Mouse (Mus musculus) spleen, adult 2 months (tissue): Measurements from ENCODE around the gene Sec61a1. TPM values are rescaled to one million over a fixed set of nuclear protein-coding genes. Genes with fewer than 3 reads are reported as not detected.
A peak's percentile ranks its signal among the peaks of the same experiment; 100 is the strongest.

Experiments used
- DNase-seq, 2 experiments: peaks; one replicate each; pipeline versions ENCODE4 v3.0.0 to v3.0.0-alpha.2; 2012 to 2021; ENCODE audit warnings: low spot score in 2 of 2, low read depth in 1 of 2
- H3K27ac ChIP-seq: fragments of 200-500 bp; 2 replicates; pipeline ENCODE4 v1.5.1; 2012; ENCODE audit warnings: low read length, inconsistent platforms; ENCODE audit not compliant: insufficient read depth
- H3K27me3 ChIP-seq: fragments of 200-500 bp; 2 replicates; pipeline ENCODE4 v1.6.1; 2012; ENCODE audit warnings: mild to moderate bottlenecking, moderate library complexity, low read length, inconsistent platforms; ENCODE audit not compliant: control insufficient read depth, insufficient read depth
- H3K36me3 ChIP-seq: fragments of 200-500 bp; 2 replicates; pipeline ENCODE4 v1.6.1; 2012; ENCODE audit warnings: mild to moderate bottlenecking, low read length, inconsistent platforms; ENCODE audit not compliant: control insufficient read depth, insufficient read depth
- H3K4me1 ChIP-seq: fragments of 200-500 bp; 2 replicates; pipeline ENCODE4 v1.6.1; 2011; ENCODE audit warnings: inconsistent platforms; ENCODE audit not compliant: control insufficient read depth, insufficient read depth, insufficient read length
- H3K4me3 ChIP-seq: fragments of 200-500 bp; 2 replicates; pipeline ENCODE4 v1.5.1; 2011; ENCODE audit warnings: mild to moderate bottlenecking, inconsistent platforms; ENCODE audit not compliant: insufficient read depth, insufficient read length; ENCODE audit errors: extremely low read depth
- CTCF ChIP-seq: fragments of 200-500 bp; IDR thresholded peaks from 2 replicates; pipeline ENCODE4 v1.5.1; 2011; ENCODE audit warnings: mild to moderate bottlenecking, inconsistent platforms; ENCODE audit not compliant: insufficient read depth, insufficient read length, insufficient replicate concordance; ENCODE audit errors: extremely low read depth
- POLR2A ChIP-seq: fragments of 200-500 bp; IDR thresholded peaks from 2 replicates; pipeline ENCODE4 v1.6.1; 2011; ENCODE audit warnings: low read depth, low read length, inconsistent platforms
- WGBS: fragments of 180-500 bp; shearing (Covaris S2); methylation state at CpG from one replicate; pipeline ENCODE4 v1.1.7; 2018; 5-methylcytosine and 5-hydroxymethylcytosine counted together
- polyA plus RNA-seq: library from polyadenylated mRNA; depleted of rRNA; stranded (reverse); fragments of >200 nt; gene quantifications from 2 replicates; pipeline ENCODE4 v1.2.3, GENCODE M21; 2012

The Sec61a1 gene
- polyA plus RNA-seq, 1 experiment = 147 TPM

DNA sequence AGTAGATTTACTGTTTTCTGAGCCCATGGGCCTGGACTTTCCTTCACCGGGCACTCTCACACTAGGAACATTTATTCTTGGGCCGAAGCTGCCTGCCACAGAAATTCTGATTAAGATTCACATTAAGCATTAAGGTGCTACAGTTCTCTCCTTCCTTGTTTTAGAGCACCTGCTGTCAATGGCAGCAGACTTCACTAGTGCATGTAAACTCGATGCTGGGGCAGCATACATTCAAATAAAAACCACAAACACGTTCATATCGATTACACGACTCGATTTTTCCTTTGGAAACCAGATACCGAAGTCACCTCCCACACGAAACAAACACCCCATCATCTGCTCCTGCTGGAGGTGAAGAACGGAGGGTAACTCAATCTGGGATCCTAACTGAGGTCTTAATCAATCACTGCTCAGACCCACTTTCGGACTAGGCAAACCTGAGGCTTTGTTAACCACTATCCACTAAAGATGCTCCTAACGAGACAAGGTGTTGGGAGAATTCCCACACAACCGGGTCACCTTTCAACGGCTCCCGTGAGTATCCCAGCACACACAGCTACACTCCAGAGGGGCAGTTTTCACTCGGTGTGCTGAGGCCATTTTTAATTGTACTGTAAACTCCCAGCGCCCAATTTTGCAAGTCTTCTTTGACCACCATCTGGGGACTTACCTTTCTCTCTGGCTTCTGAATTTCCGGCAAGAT, 853 bp downstream of the Sec61a1 start:
- WGBS = 9% methylated on average over 18 of the region's 18 CpGs
- no peak for DNase-seq
- H3K4me3 ChIP-seq = peak overlapping the region; percentile 75
- TF ChIP-seq POLR2A (no peak), CTCF (no peak)
- peak overlapping the region; percentile 82; the same call in 1 of the 2 replicates for H3K27ac ChIP-seq
- peaks cover 13% of the 10 kb centered on the region for H3K36me3 ChIP-seq
- H3K4me1 ChIP-seq = peaks cover 6% of the 10 kb centered on the region; the same call in 1 of the 2 replicates
- no peaks in the 10 kb centered on the region for H3K27me3 ChIP-seq

DNA sequence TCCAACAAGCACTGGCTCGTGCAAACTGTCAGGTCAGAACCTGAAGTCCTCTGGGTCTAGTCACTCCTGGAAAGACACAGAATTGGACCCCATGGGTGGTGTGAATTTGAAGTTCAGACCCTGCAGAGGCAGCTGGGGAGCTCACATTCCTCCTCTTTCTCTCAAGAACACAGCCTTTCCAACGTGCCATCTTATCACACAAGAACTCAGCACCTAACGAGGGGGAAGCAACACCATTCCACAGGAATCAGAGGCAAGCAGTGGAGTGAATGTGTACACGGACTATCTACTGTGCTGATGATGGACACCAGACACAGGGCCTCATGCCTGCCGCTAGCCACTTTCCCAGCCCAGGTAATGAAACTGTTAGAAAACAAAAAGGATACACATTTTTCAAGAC, 2.0 kb downstream of the Sec61a1 start:
- Histone ChIP-seq H3K27me3 (no peaks in the 10 kb centered on the region), H3K27ac (no peak overlapping the region), H3K4me1 (peaks cover 2% of the 10 kb centered on the region; the same call in 1 of the 2 replicates), H3K36me3 (peaks cover 24% of the 10 kb centered on the region), H3K4me3 (no peak overlapping the region)
- WGBS = 71% methylated on average over 5 of the region's 5 CpGs
- DNase-seq = no peak
- TF ChIP-seq POLR2A = no peak
- TF ChIP-seq CTCF = no peak

DNA sequence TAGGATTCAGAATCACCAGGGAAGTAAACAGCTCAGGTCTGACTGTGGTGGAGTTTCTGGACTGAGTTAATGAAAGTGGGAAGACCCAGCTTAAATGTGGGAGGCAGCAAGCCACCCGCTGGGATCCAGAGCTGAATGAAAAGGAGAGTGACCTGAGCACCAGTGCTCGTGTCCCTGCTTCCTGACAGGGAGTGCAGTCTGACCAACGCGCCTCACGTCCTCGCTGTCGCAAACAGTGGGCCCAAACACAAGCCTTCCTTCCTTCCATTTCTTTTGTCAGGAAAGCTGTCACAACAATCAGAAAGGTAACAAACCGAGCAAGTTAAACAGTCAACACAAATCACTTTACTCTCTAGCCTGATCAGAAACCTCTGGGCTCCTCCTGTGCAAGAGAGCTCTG, 2.7 kb downstream of the Sec61a1 start:
- Histone ChIP-seq H3K4me3 (no peak overlapping the region), H3K27me3 (no peaks in the 10 kb centered on the region), H3K36me3 (peaks cover 26% of the 10 kb centered on the region), H3K4me1 (peaks cover 2% of the 10 kb centered on the region; the same call in 1 of the 2 replicates), H3K27ac (no peak overlapping the region)
- DNase-seq = no peak
- WGBS = 90% methylated on average over 8 of the region's 8 CpGs
- TF ChIP-seq CTCF (no peak), POLR2A (no peak)

DNA sequence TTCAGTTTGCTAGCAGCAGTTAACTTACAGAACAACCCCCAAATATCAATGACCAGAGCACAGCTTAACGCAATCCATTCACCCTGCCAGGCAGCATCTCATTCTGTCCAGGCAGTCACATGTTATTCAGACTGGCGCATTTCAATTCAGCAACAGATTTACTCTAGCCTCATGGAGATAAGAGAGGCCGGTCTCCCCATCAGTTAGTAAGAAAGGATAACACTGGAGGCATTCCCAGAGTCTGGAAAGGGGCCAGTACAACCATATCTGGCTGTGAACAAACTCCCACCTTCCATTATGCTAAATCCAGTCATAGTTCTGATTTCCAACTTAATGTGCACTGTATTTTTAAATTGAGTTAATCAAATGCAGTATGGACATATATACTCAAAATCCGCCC, 4.2 kb downstream of the Sec61a1 start:
- Histone ChIP-seq H3K27ac (no peak overlapping the region), H3K27me3 (no peaks in the 10 kb centered on the region), H3K4me1 (peaks cover 2% of the 10 kb centered on the region; the same call in 1 of the 2 replicates), H3K4me3 (no peak overlapping the region), H3K36me3 (peaks cover 39% of the 10 kb centered on the region)
- 94% methylated on average over 4 of the region's 4 CpGs for WGBS
- TF ChIP-seq POLR2A (no peak), CTCF (no peak)
- no peak for DNase-seq

DNA sequence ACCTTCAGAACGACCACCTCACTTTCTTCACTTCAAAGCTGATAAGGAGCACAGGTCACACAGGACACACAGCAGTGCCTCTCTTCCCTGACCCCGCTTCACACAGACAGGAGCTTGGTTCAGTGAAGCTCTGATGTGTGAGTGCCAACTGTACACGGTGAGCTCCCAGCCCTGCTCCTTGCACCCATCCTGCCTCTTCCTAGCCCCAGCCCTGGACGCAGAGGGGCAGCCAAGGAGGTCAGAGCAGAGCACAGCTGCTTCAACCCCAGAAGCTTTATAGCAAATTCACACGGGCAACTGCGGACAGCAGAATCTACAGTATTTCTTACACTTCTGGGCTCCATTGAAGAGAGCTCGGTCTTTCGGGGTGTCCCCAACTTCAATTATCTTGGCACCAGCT, 4.7 kb downstream of the Sec61a1 start:
- peaks cover 42% of the 10 kb centered on the region for H3K36me3 ChIP-seq
- H3K4me3 ChIP-seq = no peak overlapping the region
- no peak overlapping the region for H3K27ac ChIP-seq
- WGBS = 92% methylated on average over 8 of the region's 8 CpGs
- H3K27me3 ChIP-seq = no peaks in the 10 kb centered on the region
- no peaks in the 10 kb centered on the region; the same call in 1 of the 2 replicates for H3K4me1 ChIP-seq
- no peak for DNase-seq
- TF ChIP-seq CTCF = no peak
- TF ChIP-seq POLR2A = no peak

DNA sequence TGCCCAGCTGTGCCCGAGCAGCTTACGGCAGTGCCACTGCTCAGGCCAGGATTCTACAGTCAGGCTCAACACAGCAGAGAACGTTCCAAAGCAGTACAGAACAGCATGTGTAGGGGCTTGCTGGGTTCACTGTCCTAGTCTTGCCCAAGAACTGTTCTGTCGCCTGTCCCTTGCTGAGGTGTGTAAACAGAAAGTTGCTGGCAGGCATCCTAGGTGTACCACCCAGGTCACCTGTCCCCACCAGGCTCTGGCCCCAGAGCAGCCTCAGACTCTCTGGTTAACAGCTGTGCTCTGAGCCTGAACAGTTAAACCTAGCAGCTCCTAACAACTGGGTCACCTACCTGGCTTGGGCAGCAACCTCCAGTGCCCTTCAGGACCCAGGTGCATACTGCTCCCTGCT, 15.7 kb downstream of the Sec61a1 start:
- peaks cover 5% of the 10 kb centered on the region; the same call in 1 of the 2 replicates for H3K4me1 ChIP-seq
- peak overlapping the region; percentile 65; the same call in 1 of the 2 replicates for H3K27ac ChIP-seq
- H3K4me3 ChIP-seq = no peak overlapping the region
- WGBS = 80% methylated on average over 4 of the region's 4 CpGs
- DNase-seq = no peak
- peaks cover 54% of the 10 kb centered on the region for H3K36me3 ChIP-seq
- TF ChIP-seq POLR2A (no peak), CTCF (no peak)
- peaks cover 2% of the 10 kb centered on the region; the same call in 1 of the 2 replicates for H3K27me3 ChIP-seq
